Comparison of ENCODE assay signal across 23 mouse cellular contexts in the genomic region with DNA sequence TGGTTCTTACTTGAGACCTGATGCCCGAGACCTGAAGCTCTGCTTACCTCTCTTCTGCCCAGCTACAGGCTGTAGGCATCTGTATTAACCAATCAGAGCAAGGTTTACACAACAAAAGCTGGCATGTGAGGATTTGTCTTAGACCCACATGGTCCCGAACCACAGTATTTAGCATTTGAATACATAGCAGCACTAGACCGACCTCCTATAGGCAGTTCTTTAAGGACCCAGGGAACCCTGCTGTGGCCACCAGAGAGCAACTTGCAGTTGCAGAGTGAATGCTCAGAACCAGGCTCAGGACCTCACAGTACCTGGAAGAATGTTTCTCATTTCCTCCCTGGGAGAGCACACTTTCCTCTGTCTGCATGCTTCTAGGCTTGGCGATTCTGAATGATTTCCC.
A peak's percentile ranks its signal among the peaks of the same experiment; 100 is the strongest.
DNase-seq lines count a peak whose midpoint lies in the region; ATAC-seq lines count a peak whose summit lies in the region.
"Had no signal": no experiment of that assay in that cellular context is flagged by ENCODE, and none has a peak within 500 bp of the region (broad histone marks: within the 10 kb centered on the region; RNA-seq: fewer than 3 reads in every experiment).

No protein-coding gene starts in this region.

- no peaks in the 10 kb centered on the region for H3K36me3 ChIP-seq in forebrain, embryonic 10.5 days (replicated peaks)
- H3K36me3 ChIP-seq in forebrain, embryonic 13.5 days (ENCODE audit: poor library complexity, severe bottlenecking): no peaks in the 10 kb centered on the region
- H3K36me3 ChIP-seq in midbrain, embryonic 10.5 days: no peaks in the 10 kb centered on the region
- no peaks in the 10 kb centered on the region for H3K36me3 ChIP-seq in midbrain, embryonic 13.5 days
- H3K36me3 ChIP-seq: embryonic facial prominence, embryonic 13.5 days; G1E; heart, embryonic 13.5 days; hindbrain, embryonic 13.5 days had no signal

- no peak overlapping the region for H3K9ac ChIP-seq in forebrain, embryonic 13.5 days
- H3K9ac ChIP-seq in midbrain, embryonic 13.5 days (replicated peaks): no peak overlapping the region
- H3K9ac ChIP-seq: embryonic facial prominence, embryonic 13.5 days; heart, embryonic 13.5 days; hindbrain, embryonic 13.5 days had no signal

- no peak for ATAC-seq in forebrain, embryonic 13.5 days
- no peak for ATAC-seq in midbrain, embryonic 13.5 days
- ATAC-seq in erythroid progenitor cell, adult 5-6 weeks (replicated peaks; ENCODE audit: low FRiP score, poor library complexity, severe bottlenecking): no peak
- ATAC-seq: CD4-positive, CD25-positive, alpha-beta regulatory T cell, adult 4 months; hindbrain, postnatal 0 days had no signal

- H3K4me2 ChIP-seq in forebrain, embryonic 13.5 days: no peak overlapping the region
- H3K4me2 ChIP-seq in midbrain, embryonic 13.5 days (replicated peaks): no peak overlapping the region
- H3K4me2 ChIP-seq: embryonic facial prominence, embryonic 13.5 days; heart, embryonic 13.5 days; hindbrain, embryonic 13.5 days had no signal

- H3K4me3 ChIP-seq in forebrain, embryonic 10.5 days: no peak overlapping the region
- H3K4me3 ChIP-seq in forebrain, embryonic 13.5 days: no peak overlapping the region
- no peak overlapping the region for H3K4me3 ChIP-seq in midbrain, embryonic 10.5 days
- H3K4me3 ChIP-seq in midbrain, embryonic 13.5 days (replicated peaks): no peak overlapping the region
- H3K4me3 ChIP-seq: embryonic facial prominence, embryonic 13.5 days; heart, embryonic 13.5 days; hindbrain, embryonic 13.5 days had no signal

- H3K4me1 ChIP-seq in forebrain, embryonic 10.5 days: peaks cover 8% of the 10 kb centered on the region
- peaks cover 6% of the 10 kb centered on the region; the same call in 1 of the 2 replicates for H3K4me1 ChIP-seq in forebrain, embryonic 13.5 days
- peaks cover 14% of the 10 kb centered on the region for H3K4me1 ChIP-seq in midbrain, embryonic 10.5 days
- no peaks in the 10 kb centered on the region for H3K4me1 ChIP-seq in midbrain, embryonic 13.5 days (replicated peaks)
- H3K4me1 ChIP-seq: embryonic facial prominence, embryonic 13.5 days; heart, embryonic 13.5 days; hindbrain, embryonic 13.5 days had no signal

- peak overlapping the region; percentile 13; the same call in 1 of the 2 replicates for H3K27ac ChIP-seq in forebrain, embryonic 10.5 days
- H3K27ac ChIP-seq in forebrain, embryonic 13.5 days: no peak overlapping the region
- peak overlapping the region; percentile 69 for H3K27ac ChIP-seq in midbrain, embryonic 10.5 days (replicated peaks)
- no peak overlapping the region for H3K27ac ChIP-seq in midbrain, embryonic 13.5 days
- H3K27ac ChIP-seq: embryonic facial prominence, embryonic 13.5 days; heart, embryonic 13.5 days; hindbrain, embryonic 13.5 days; hindbrain, postnatal 0 days had no signal

- 14% methylated on average over 4 of the region's 4 CpGs for WGBS in forebrain, embryonic 10.5 days
- 7% methylated on average over 4 of the region's 4 CpGs for WGBS in forebrain, embryonic 13.5 days
- 12% methylated on average over 4 of the region's 4 CpGs for WGBS in midbrain, embryonic 10.5 days
- WGBS in midbrain, embryonic 13.5 days: 7% methylated on average over 4 of the region's 4 CpGs

- H3K9me3 ChIP-seq in forebrain, embryonic 10.5 days: 0 out of 2 replicates have a peak, but pooled peaks cover 7% of the 10 kb centered on the region
- no peaks in the 10 kb centered on the region for H3K9me3 ChIP-seq in forebrain, embryonic 13.5 days (replicated peaks)
- H3K9me3 ChIP-seq in midbrain, embryonic 10.5 days (replicated peaks): peaks cover 6% of the 10 kb centered on the region; the same call in 1 of the 2 replicates
- H3K9me3 ChIP-seq in midbrain, embryonic 13.5 days: no peaks in the 10 kb centered on the region
- H3K9me3 ChIP-seq: embryonic facial prominence, embryonic 13.5 days; G1E; hindbrain, embryonic 13.5 days had no signal

- no peaks in the 10 kb centered on the region for H3K27me3 ChIP-seq in forebrain, embryonic 10.5 days (ENCODE audit: poor library complexity, severe bottlenecking)
- no peaks in the 10 kb centered on the region for H3K27me3 ChIP-seq in forebrain, embryonic 13.5 days
- H3K27me3 ChIP-seq in midbrain, embryonic 10.5 days (ENCODE audit: low read depth, poor library complexity, severe bottlenecking): no peaks in the 10 kb centered on the region
- H3K27me3 ChIP-seq in midbrain, embryonic 13.5 days: no peaks in the 10 kb centered on the region
- H3K27me3 ChIP-seq: embryonic facial prominence, embryonic 13.5 days; heart, embryonic 13.5 days; hindbrain, embryonic 13.5 days had no signal

- no peak for DNase-seq in forebrain, embryonic 10.5 days (ENCODE audit: extremely low spot score, low spot score)
- no peak for DNase-seq in midbrain, embryonic 10.5 days (ENCODE audit: low spot score)
- DNase-seq in ES-CJ7 (ENCODE audit: low read depth, low spot score) (peak; percentile 98), ZHBTc4 (ENCODE audit: low read depth, low spot score) (peak; percentile 91), adipocyte (ENCODE audit: low spot score) (no peak)
- DNase-seq: adrenal gland, postnatal 10 days; B cell, adult 2 months; cerebellum, adult 18-20 months; cerebellum, adult 9-11 months; cerebellum, postnatal 36 days; gastrocnemius, postnatal 36 days; heart, adult 11 months; heart, postnatal 36 days; kidney, adult 18-20 months had no signal

Comparison
In these comparisons a context has a peak if more than half of its experiments do, and no peak if none do; other contexts are left out.
1. H3K27ac ChIP-seq: peak in forebrain, embryonic 10.5 days (single experiment) and midbrain, embryonic 10.5 days (single experiment); none in forebrain, embryonic 13.5 days (single experiment) and midbrain, embryonic 13.5 days (single experiment).
2. DNase-seq: peak in ES-CJ7 (single experiment) and ZHBTc4 (single experiment); none in forebrain, embryonic 10.5 days (single experiment), midbrain, embryonic 10.5 days (single experiment) and adipocyte (single experiment).